Mouse (Mus musculus): ENCODE data around the gene Med13l. TPM values are rescaled to one million over a fixed set of nuclear protein-coding genes. Genes with fewer than 3 reads are reported as not detected.
A peak's percentile ranks its signal among the peaks of the same experiment; 100 is the strongest.

Gene Med13l
- polyA plus RNA-seq, 1 experiment from 2014 or later = 12.9 TPM

GRCm38 (mm10) chr5:118526504-118526903 is 34.0 kb upstream of the Med13l start:
- 88% methylated on average over 13 of the region's 13 CpGs for WGBS

DNA sequence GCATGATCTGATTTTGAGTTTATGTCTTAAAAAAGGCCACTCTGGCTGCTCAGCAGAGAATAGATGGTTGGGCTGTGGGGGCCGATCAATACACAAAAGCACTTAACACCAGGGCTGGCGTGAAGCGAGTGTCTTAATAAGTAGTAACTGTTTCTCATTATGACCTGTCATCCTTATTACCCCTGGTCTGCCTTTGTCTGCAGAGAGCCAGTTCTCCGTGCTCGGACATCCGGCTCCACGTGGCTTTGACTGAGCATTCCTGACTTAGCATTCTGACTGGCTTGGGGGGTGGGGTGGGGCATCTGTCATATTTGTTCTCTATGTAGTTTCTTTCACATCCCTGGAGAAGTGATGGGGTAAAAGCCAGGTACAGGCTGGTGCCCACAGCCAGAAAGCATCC is 31.2 kb upstream of the Med13l start:
- Histone ChIP-seq H3K27me3 (no peaks in the 10 kb centered on the region; the same call in 1 of the 2 replicates), H3K4me2 (no peak overlapping the region), H3K36me3 (no peaks in the 10 kb centered on the region), H3K9ac (no peak overlapping the region), H3K27ac (replicated peaks) (no peak overlapping the region), H3K9me3 (no peaks in the 10 kb centered on the region), H3K4me1 (replicated peaks) (peaks cover 19% of the 10 kb centered on the region), H3K4me3 (no peak overlapping the region)
- no peak for ATAC-seq (ENCODE audit: low read depth)
- WGBS = 5% methylated on average over 7 of the region's 7 CpGs

More at GRCm38 (mm10) chr5:118526504-118526903, 34.0 kb upstream of the Med13l start:
- Histone ChIP-seq H3K9me3 (no peaks in the 10 kb centered on the region), H3K36me3 (no peaks in the 10 kb centered on the region), H3K27me3 (no peaks in the 10 kb centered on the region), H3K27ac (replicated peaks) (no peak overlapping the region), H3K4me1 (replicated peaks) (peaks cover 9% of the 10 kb centered on the region), H3K9ac (no peak overlapping the region), H3K4me3 (no peak overlapping the region), H3K4me2 (no peak overlapping the region)
- ATAC-seq (ENCODE audit: low read depth) = no peak

GRCm38 (mm10) chr5:118532125-118532524 is 28.4 kb upstream of the Med13l start:
- ATAC-seq (ENCODE audit: low read depth) = peak; percentile 44; the same call in 1 of the 2 replicates
- Histone ChIP-seq H3K9ac (no peak overlapping the region), H3K9me3 (no peaks in the 10 kb centered on the region), H3K27ac (replicated peaks) (no peak overlapping the region), H3K36me3 (no peaks in the 10 kb centered on the region), H3K4me1 (replicated peaks) (peaks cover 19% of the 10 kb centered on the region), H3K4me3 (no peak overlapping the region), H3K27me3 (no peaks in the 10 kb centered on the region; the same call in 1 of the 2 replicates), H3K4me2 (peak overlapping the region; percentile 29)
- 5% methylated on average over 13 of the region's 13 CpGs for WGBS

GRCm38 (mm10) chr5:118532659-118533058 is 27.8 kb upstream of the Med13l start:
- H3K27me3 ChIP-seq = no peaks in the 10 kb centered on the region; the same call in 1 of the 2 replicates
- H3K9ac ChIP-seq = no peak overlapping the region
- H3K4me2 ChIP-seq = no peak overlapping the region; the same call in 1 of the 2 replicates
- 42% methylated on average over 13 of the region's 15 CpGs for WGBS
- ATAC-seq (ENCODE audit: low read depth) = no peak
- H3K4me1 ChIP-seq (replicated peaks) = peaks cover 19% of the 10 kb centered on the region
- no peaks in the 10 kb centered on the region for H3K36me3 ChIP-seq
- H3K27ac ChIP-seq (replicated peaks) = no peak overlapping the region
- H3K4me3 ChIP-seq = no peak overlapping the region
- no peaks in the 10 kb centered on the region for H3K9me3 ChIP-seq

DNA sequence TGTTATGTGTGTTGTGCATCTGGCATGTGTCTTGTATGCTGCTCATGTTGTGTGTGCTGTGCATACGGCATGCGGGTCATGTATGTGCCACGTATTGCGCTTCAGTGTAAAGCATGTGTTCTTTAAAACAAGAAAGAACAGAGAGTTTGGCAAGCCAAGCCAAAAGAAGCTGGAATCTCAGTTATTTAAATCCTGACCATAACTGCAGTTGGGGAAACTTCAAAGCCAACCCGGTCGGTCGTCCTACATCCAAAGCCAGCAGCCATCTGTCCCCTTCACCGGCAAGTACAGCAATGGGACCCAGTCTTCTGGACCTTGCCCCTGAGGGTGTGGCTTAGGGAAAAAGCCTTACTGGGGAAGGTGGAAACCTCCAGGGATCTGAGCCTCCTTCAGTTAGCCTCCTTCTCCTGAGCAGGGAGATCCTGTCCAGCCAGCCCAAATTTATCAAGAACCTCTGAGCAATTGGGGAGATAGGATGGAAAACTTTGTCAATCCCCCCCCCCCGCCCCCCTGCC is 26.0 kb upstream of the Med13l start:
- 71% methylated on average over 9 of the region's 9 CpGs for WGBS

DNA sequence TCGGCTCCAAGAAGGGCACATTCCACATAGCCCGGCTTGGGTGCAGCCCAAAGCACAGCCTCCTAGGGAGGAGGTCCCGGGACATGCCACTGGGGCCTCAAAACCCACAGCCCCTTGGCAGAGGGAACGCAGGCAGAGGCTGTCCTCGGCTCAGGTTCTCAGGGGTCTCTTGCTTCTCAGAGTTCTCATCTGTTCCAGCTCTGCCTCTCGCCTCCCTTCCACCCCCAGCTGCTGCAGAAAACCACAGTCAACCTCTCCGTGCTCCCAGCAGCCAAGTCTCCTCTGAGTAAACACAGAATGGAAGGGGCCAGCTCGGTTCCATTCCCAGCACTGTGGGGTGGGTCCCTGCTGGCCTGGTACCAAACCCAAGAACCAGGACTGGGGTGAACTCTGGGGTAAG is 25.3 kb upstream of the Med13l start:
- Histone ChIP-seq H3K9ac (no peak overlapping the region), H3K9me3 (no peaks in the 10 kb centered on the region), H3K27me3 (no peaks in the 10 kb centered on the region; the same call in 1 of the 2 replicates), H3K4me1 (replicated peaks) (peaks cover 10% of the 10 kb centered on the region), H3K36me3 (no peaks in the 10 kb centered on the region), H3K4me3 (no peak overlapping the region), H3K4me2 (no peak overlapping the region), H3K27ac (replicated peaks) (no peak overlapping the region)
- no peak for ATAC-seq (ENCODE audit: low read depth)
- WGBS = 54% methylated on average over 8 of the region's 8 CpGs

More for the DNA sequence above, 26.0 kb upstream of the Med13l start:
- no peak overlapping the region for H3K4me2 ChIP-seq
- H3K27ac ChIP-seq (replicated peaks) = no peak overlapping the region
- ATAC-seq (ENCODE audit: low read depth) = no peak
- H3K36me3 ChIP-seq = no peaks in the 10 kb centered on the region
- H3K4me1 ChIP-seq (replicated peaks) = peaks cover 11% of the 10 kb centered on the region
- H3K9me3 ChIP-seq = no peaks in the 10 kb centered on the region
- H3K4me3 ChIP-seq = no peak overlapping the region
- H3K9ac ChIP-seq = no peak overlapping the region
- no peaks in the 10 kb centered on the region; the same call in 1 of the 2 replicates for H3K27me3 ChIP-seq

DNA sequence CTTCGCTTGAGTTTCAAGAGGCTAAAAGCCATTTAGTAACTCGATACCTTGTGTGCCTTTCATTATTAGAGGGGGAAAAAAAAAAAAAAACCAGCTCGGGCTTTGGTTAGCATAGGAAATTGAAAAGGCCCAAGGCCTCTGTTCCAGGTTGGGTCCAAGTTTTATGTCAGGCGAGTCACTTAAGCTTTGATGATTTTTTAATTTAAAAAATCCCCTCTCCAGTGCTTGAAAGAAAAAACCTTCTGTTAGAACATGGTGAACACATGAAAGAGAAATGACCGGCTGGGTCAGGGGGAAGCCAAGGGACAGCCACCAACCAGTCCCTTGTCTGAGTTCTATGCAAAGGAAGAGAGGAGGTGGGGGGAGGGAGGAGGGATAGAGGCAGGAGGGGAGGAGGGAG is 22.0 kb upstream of the Med13l start:
- H3K27ac ChIP-seq (replicated peaks) = no peak overlapping the region
- H3K27me3 ChIP-seq = no peaks in the 10 kb centered on the region; the same call in 1 of the 2 replicates
- H3K36me3 ChIP-seq = no peaks in the 10 kb centered on the region
- no peak overlapping the region for H3K4me2 ChIP-seq
- no peak overlapping the region for H3K4me3 ChIP-seq
- H3K9me3 ChIP-seq = no peaks in the 10 kb centered on the region
- no peaks in the 10 kb centered on the region for H3K4me1 ChIP-seq (replicated peaks)
- H3K9ac ChIP-seq = no peak overlapping the region
- 40% methylated on average over 5 of the region's 5 CpGs for WGBS
- ATAC-seq (ENCODE audit: low read depth) = no peak

- 90% methylated on average over 2 of the region's 2 CpGs for WGBS
- H3K27ac ChIP-seq (replicated peaks) = no peak overlapping the region
- ATAC-seq (ENCODE audit: low read depth) = no peak
- no peaks in the 10 kb centered on the region for H3K27me3 ChIP-seq
- H3K36me3 ChIP-seq = no peaks in the 10 kb centered on the region
- H3K4me3 ChIP-seq = no peak overlapping the region
- H3K4me1 ChIP-seq (replicated peaks) = no peaks in the 10 kb centered on the region
- H3K9ac ChIP-seq = no peak overlapping the region
- no peaks in the 10 kb centered on the region for H3K9me3 ChIP-seq
- H3K4me2 ChIP-seq = no peak overlapping the region
Observed at GRCm38 (mm10) chr5:118543816-118544215, 16.7 kb upstream of the Med13l start.

DNA sequence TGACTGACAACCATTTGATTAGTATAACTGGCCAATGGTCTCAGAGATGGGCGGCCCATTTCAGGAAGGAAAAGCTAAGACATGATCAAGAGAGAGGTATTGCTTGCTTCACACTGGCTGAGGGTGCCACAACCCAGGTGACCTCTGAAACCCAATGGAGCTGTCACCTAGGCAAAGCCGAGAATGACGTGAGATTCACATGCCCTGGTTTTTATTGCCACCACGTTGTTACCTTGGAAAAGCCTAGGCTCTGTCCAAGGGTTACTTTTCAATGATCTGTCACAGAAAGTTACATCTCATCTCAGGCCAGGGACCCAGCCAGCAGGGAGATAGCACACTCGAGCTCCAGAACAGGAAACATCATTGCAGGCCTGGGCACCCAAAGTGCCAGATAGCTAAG is 10.0 kb upstream of the Med13l start:
- Histone ChIP-seq H3K36me3 (no peaks in the 10 kb centered on the region), H3K9ac (no peak overlapping the region), H3K27me3 (no peaks in the 10 kb centered on the region), H3K4me2 (no peak overlapping the region), H3K27ac (replicated peaks) (no peak overlapping the region), H3K9me3 (no peaks in the 10 kb centered on the region), H3K4me3 (no peak overlapping the region), H3K4me1 (replicated peaks) (no peaks in the 10 kb centered on the region)
- ATAC-seq (ENCODE audit: low read depth) = no peak
- 65% methylated on average over 5 of the region's 5 CpGs for WGBS

DNA sequence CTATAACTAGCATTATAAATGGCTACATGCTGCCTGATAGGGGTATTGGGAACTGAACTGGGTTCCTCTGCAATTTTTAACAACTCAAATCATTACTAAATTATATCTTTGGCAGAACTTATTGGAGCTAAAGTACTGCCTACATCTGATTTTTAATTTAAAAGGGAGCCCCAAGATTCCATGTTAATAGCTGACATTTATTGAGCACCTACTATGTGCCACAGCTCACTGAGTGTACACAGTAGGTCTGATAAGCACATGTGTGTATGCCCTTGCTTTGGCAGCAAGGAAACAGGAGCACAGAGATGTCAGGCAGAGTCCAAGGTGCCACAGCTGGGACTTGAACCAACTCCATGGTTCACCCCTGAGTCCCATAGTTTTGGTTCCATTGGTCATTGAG is 7.2 kb upstream of the Med13l start:
- H3K9me3 ChIP-seq = no peaks in the 10 kb centered on the region
- no peak overlapping the region for H3K4me3 ChIP-seq
- H3K4me1 ChIP-seq (replicated peaks) = no peaks in the 10 kb centered on the region
- ATAC-seq (ENCODE audit: low read depth) = no peak
- H3K27me3 ChIP-seq = no peaks in the 10 kb centered on the region
- no peak overlapping the region for H3K9ac ChIP-seq
- no peak overlapping the region for H3K27ac ChIP-seq (replicated peaks)
- H3K4me2 ChIP-seq = no peak overlapping the region
- no peaks in the 10 kb centered on the region for H3K36me3 ChIP-seq

- H3K4me1 ChIP-seq (replicated peaks) = 0 out of 2 replicates have a peak, but pooled peaks cover 8% of the 10 kb centered on the region
- no peak for ATAC-seq (ENCODE audit: low read depth)
- no peaks in the 10 kb centered on the region for H3K27me3 ChIP-seq
- no peak overlapping the region for H3K9ac ChIP-seq
- no peak overlapping the region for H3K4me3 ChIP-seq
- H3K9me3 ChIP-seq = no peaks in the 10 kb centered on the region
- no peak overlapping the region for H3K27ac ChIP-seq (replicated peaks)
- H3K4me2 ChIP-seq = no peak overlapping the region
- 96% methylated on average over 4 of the region's 4 CpGs for WGBS
- H3K36me3 ChIP-seq = no peaks in the 10 kb centered on the region
Observed at GRCm38 (mm10) chr5:118555305-118555704, 5.2 kb upstream of the Med13l start.

DNA sequence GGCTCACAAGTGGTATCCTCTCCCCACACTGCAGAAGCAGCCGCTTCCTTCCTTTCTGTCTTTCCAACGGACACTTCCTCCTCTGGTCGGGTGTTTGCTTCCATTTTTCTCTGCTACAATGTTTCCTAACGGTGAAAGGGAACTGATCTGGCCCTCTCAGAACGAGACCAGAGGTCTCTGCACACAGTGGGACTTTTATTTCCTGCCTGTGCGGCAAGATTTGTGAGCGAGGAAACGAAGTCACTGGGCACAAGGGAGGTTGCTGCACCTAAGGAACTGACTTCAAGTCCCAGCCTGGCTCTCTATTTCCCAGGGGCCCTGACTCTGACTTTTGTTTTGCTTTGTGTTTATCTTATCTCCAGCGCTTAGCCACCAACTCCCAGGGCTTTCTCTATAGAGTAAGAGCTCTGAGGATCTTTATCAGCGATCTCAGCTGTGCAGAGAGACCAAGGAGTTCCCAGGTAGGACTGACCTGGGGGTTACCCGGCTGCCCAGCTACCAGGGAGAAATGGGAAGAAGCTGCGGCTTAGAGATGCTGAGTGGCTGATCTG is 4.0 kb upstream of the Med13l start:
- no peak for ATAC-seq (ENCODE audit: low read depth)
- Histone ChIP-seq H3K4me2 (no peak overlapping the region), H3K9me3 (no peaks in the 10 kb centered on the region), H3K4me3 (no peak overlapping the region), H3K27me3 (no peaks in the 10 kb centered on the region), H3K27ac (replicated peaks) (no peak overlapping the region), H3K4me1 (replicated peaks) (0 out of 2 replicates have a peak, but pooled peaks cover 8% of the 10 kb centered on the region), H3K9ac (no peak overlapping the region), H3K36me3 (no peaks in the 10 kb centered on the region)
- WGBS = 43% methylated on average over 12 of the region's 12 CpGs

- Histone ChIP-seq H3K9ac (no peak overlapping the region), H3K36me3 (no peaks in the 10 kb centered on the region), H3K27ac (replicated peaks) (peak overlapping the region; percentile 99; the same call in 1 of the 2 replicates), H3K4me3 (peak overlapping the region; percentile 86; the same call in 1 of the 2 replicates), H3K4me1 (replicated peaks) (peaks cover 30% of the 10 kb centered on the region), H3K9me3 (no peaks in the 10 kb centered on the region), H3K27me3 (no peaks in the 10 kb centered on the region), H3K4me2 (peak overlapping the region; percentile 66)
- no peak for ATAC-seq (ENCODE audit: low read depth)
- WGBS = 81% methylated on average over 6 of the region's 6 CpGs
Observed at GRCm38 (mm10) chr5:118558841-118559240, 1.6 kb upstream of the Med13l start.
